Mouse (Mus musculus): Measurements from ENCODE around the gene C2cd3.

The C2cd3 gene

GRCm38 (mm10) chr7:100495581-100496251 is 123.7 kb downstream of the C2cd3 start:
- no peak for DNase-seq (ENCODE audit: extremely low read depth, insufficient read length, low spot score)

GRCm38 (mm10) chr7:100496371-100496770 is 124.3 kb downstream of the C2cd3 start:
- DNase-seq (ENCODE audit: extremely low read depth, insufficient read length, low spot score), result no peak

GRCm38 (mm10) chr7:100496791-100497190 is 124.8 kb downstream of the C2cd3 start:
- no peak for DNase-seq (ENCODE audit: extremely low read depth, insufficient read length, low spot score)

- no peak for DNase-seq (ENCODE audit: extremely low read depth, insufficient read length, low spot score)
Observed at GRCm38 (mm10) chr7:100497402-100497801, 125.4 kb downstream of the C2cd3 start.

GRCm38 (mm10) chr7:100497982-100498381 is 125.9 kb downstream of the C2cd3 start:
- no peak for DNase-seq (ENCODE audit: extremely low read depth, insufficient read length, low spot score)

- DNase-seq (ENCODE audit: extremely low read depth, insufficient read length, low spot score), result no peak
Observed at GRCm38 (mm10) chr7:100499465-100499864, 127.4 kb downstream of the C2cd3 start.

- no peak for DNase-seq (ENCODE audit: extremely low read depth, insufficient read length, low spot score)
Observed at GRCm38 (mm10) chr7:100500276-100500977, 128.4 kb downstream of the C2cd3 start.

GRCm38 (mm10) chr7:100501027-100501843 is 129.2 kb downstream of the C2cd3 start:
- no peak for DNase-seq (ENCODE audit: extremely low read depth, insufficient read length, low spot score)

- DNase-seq (ENCODE audit: extremely low read depth, insufficient read length, low spot score), result no peak
Observed at GRCm38 (mm10) chr7:100501844-100502373, 129.9 kb downstream of the C2cd3 start.

GRCm38 (mm10) chr7:100502374-100502922 is 130.4 kb downstream of the C2cd3 start:
- no peak for DNase-seq (ENCODE audit: extremely low read depth, insufficient read length, low spot score)

- DNase-seq (ENCODE audit: extremely low read depth, insufficient read length, low spot score), result no peak
Observed at GRCm38 (mm10) chr7:100503076-100503475, 131.0 kb downstream of the C2cd3 start.

- no peak for DNase-seq (ENCODE audit: extremely low read depth, insufficient read length, low spot score)
Observed at GRCm38 (mm10) chr7:100504740-100505487, 132.9 kb downstream of the C2cd3 start.

GRCm38 (mm10) chr7:100506494-100506893 is 134.5 kb downstream of the C2cd3 start:
- DNase-seq (ENCODE audit: extremely low read depth, insufficient read length, low spot score), result no peak

- no peak for DNase-seq (ENCODE audit: extremely low read depth, insufficient read length, low spot score)
Observed at GRCm38 (mm10) chr7:100508670-100509069, 136.6 kb downstream of the C2cd3 start.

- no peak for DNase-seq (ENCODE audit: extremely low read depth, insufficient read length, low spot score)
Observed at GRCm38 (mm10) chr7:100511602-100512001, 139.6 kb downstream of the C2cd3 start.

GRCm38 (mm10) chr7:100514573-100514972 is 142.5 kb downstream of the C2cd3 start, which contains the start of gene Dnajb13:
Gene Dnajb13 (minus strand): TSS chr7:100514960.
- no peak for DNase-seq (ENCODE audit: extremely low read depth, insufficient read length, low spot score)

All from 3134 (cell line).